Mouse (Mus musculus) liver, postnatal 0 days (tissue): ENCODE results near the gene Erp27. TPM values are rescaled to one million over a fixed set of nuclear protein-coding genes. Genes with fewer than 3 reads are reported as not detected.

Experiments
- ATAC-seq: fragments of 200-750 bp; cut with Nextera tagmentation; 2 replicates; pipeline ENCODE4 v1.8.0; 2017; ENCODE audit warnings: mild to moderate bottlenecking, moderate library complexity
- DNase-seq: peaks from one replicate; pipeline ENCODE4 v3.0.0-alpha.2; 2016
- H3K27ac ChIP-seq: fragments of 300-500 bp; sonication (generic); 2 replicates; pipeline ENCODE4 v1.5.1; 2014; ENCODE audit warnings: antibody characterized with exemption, moderate library complexity, mild to moderate bottlenecking, low read depth
- H3K27me3 ChIP-seq: fragments of 300-500 bp; sonication (generic); 2 replicates; pipeline ENCODE4 v1.6.1; 2014; ENCODE audit warnings: low read length, control low read depth, mixed read lengths; ENCODE audit not compliant: insufficient read depth
- H3K36me3 ChIP-seq: fragments of 300-500 bp; sonication (generic); replicated peaks from 2 replicates; pipeline ENCODE4 v1.6.1; 2014; ENCODE audit warnings: mild to moderate bottlenecking, control low read depth, low read length, moderate library complexity, mixed read lengths; ENCODE audit not compliant: insufficient read depth
- H3K4me1 ChIP-seq: fragments of 300-500 bp; sonication (generic); 2 replicates; pipeline ENCODE4 v1.6.1; 2014; ENCODE audit warnings: antibody characterized with exemption, mild to moderate bottlenecking, control low read depth; ENCODE audit not compliant: insufficient read depth
- H3K4me2 ChIP-seq: fragments of 300-500 bp; sonication (generic); 2 replicates; pipeline ENCODE4 v1.6.1; 2014; ENCODE audit warnings: low read depth, mild to moderate bottlenecking, low read length, moderate library complexity, mixed read lengths
- H3K4me3 ChIP-seq: fragments of 300-500 bp; sonication (generic); 2 replicates; pipeline ENCODE4 v1.5.1; 2014; ENCODE audit warnings: low read depth, low read length
- H3K9ac ChIP-seq: fragments of 300-500 bp; sonication (generic); replicated peaks from 2 replicates; pipeline ENCODE4 v1.6.1; 2014; ENCODE audit warnings: mild to moderate bottlenecking, moderate library complexity
- H3K9me3 ChIP-seq: fragments of 300-500 bp; sonication (generic); 2 replicates; pipeline ENCODE4 v1.6.1; 2016; ENCODE audit warnings: mild to moderate bottlenecking, control low read depth, low read length, mixed read lengths
- CTCF ChIP-seq: sonication (generic); IDR thresholded peaks from 2 replicates; pipeline ENCODE4 v1.5.1; 2016; ENCODE audit warnings: antibody characterized with exemption, low read depth
- EP300 ChIP-seq: IDR thresholded peaks from 2 replicates; pipeline ENCODE4 v1.6.1; 2016; ENCODE audit warnings: antibody characterized with exemption, low read depth, mild to moderate bottlenecking
- WGBS: fragments of 180-500 bp; shearing (Covaris S2); extraction: QIAGEN DNeasy Blood & Tissue Kit; methylation state at CpG from one replicate; pipeline ENCODE4 v1.1.7; 2014; ENCODE audit not compliant: insufficient replicate concordance; 5-methylcytosine and 5-hydroxymethylcytosine counted together
- polyA plus RNA-seq: library from polyadenylated mRNA; unstranded; fragments of >200 nt; fragmentation: Nextera tagmentation; extraction: Ambion mirVana; gene quantifications from 2 replicates; pipeline ENCODE4 v1.2.1, GENCODE M21; 2015

Gene Erp27
- polyA plus RNA-seq, 1 experiment from 2014 or later = 0.42 TPM

- Histone ChIP-seq H3K27me3 (no peaks in the 10 kb centered on the region), H3K27ac (no peak overlapping the region), H3K4me2 (no peak overlapping the region; the same call in 1 of the 2 replicates), H3K4me1 (peaks cover 13% of the 10 kb centered on the region), H3K4me3 (no peak overlapping the region), H3K36me3 (peaks cover 28% of the 10 kb centered on the region), H3K9ac (no peak overlapping the region), H3K9me3 (no peaks in the 10 kb centered on the region)
- ATAC-seq = no peak
- 78% methylated on average over 9 of the region's 9 CpGs for WGBS
- TF ChIP-seq CTCF (no peak), EP300 (no peak)
- no peak for DNase-seq
Observed at GRCm38 (mm10) chr6:136936361-136936760, 14.4 kb upstream of the Erp27 start.

- TF ChIP-seq CTCF (no peak), EP300 (no peak)
- peak overlapping the region; percentile 7; the same call in 1 of the 2 replicates for H3K4me2 ChIP-seq
- H3K4me1 ChIP-seq = peaks cover 22% of the 10 kb centered on the region
- H3K9me3 ChIP-seq = no peaks in the 10 kb centered on the region
- no peak for ATAC-seq
- no peak for DNase-seq
- peaks cover 28% of the 10 kb centered on the region for H3K36me3 ChIP-seq
- H3K9ac ChIP-seq = no peak overlapping the region
- WGBS = 46% methylated on average over 3 of the region's 3 CpGs
- H3K27ac ChIP-seq = no peak overlapping the region
- H3K4me3 ChIP-seq = no peak overlapping the region
- no peaks in the 10 kb centered on the region for H3K27me3 ChIP-seq
Observed at GRCm38 (mm10) chr6:136935233-136935632, 13.3 kb upstream of the Erp27 start.

GRCm38 (mm10) chr6:136934068-136934467 lies 12.1 kb upstream of the Erp27 start:
- no peaks in the 10 kb centered on the region for H3K9me3 ChIP-seq
- 60% methylated on average over 7 of the region's 7 CpGs for WGBS
- H3K36me3 ChIP-seq = peaks cover 32% of the 10 kb centered on the region
- no peaks in the 10 kb centered on the region for H3K27me3 ChIP-seq
- TF ChIP-seq CTCF = no peak
- no peak for TF ChIP-seq EP300
- no peak overlapping the region for H3K4me3 ChIP-seq
- H3K4me1 ChIP-seq = peaks cover 19% of the 10 kb centered on the region
- H3K27ac ChIP-seq = no peak overlapping the region
- ATAC-seq (no peak), DNase-seq (no peak)
- no peak overlapping the region for H3K9ac ChIP-seq
- H3K4me2 ChIP-seq = no peak overlapping the region

GRCm38 (mm10) chr6:136931246-136931645 lies 9.3 kb upstream of the Erp27 start:
- Histone ChIP-seq H3K4me2 (peak overlapping the region; percentile 27), H3K27me3 (no peaks in the 10 kb centered on the region), H3K4me3 (no peak overlapping the region), H3K9me3 (no peaks in the 10 kb centered on the region), H3K36me3 (peaks cover 53% of the 10 kb centered on the region), H3K4me1 (peaks cover 15% of the 10 kb centered on the region), H3K9ac (no peak overlapping the region), H3K27ac (peak overlapping the region; percentile 42)
- ATAC-seq (no peak), DNase-seq (no peak)
- no peak for TF ChIP-seq CTCF
- no peak for TF ChIP-seq EP300
- WGBS = 62% methylated on average over 13 of the region's 13 CpGs

- TF ChIP-seq EP300 (peak; percentile 86), CTCF (no peak)
- peak; percentile 82 for DNase-seq
- Histone ChIP-seq H3K36me3 (peaks cover 53% of the 10 kb centered on the region), H3K9me3 (no peaks in the 10 kb centered on the region), H3K27me3 (no peaks in the 10 kb centered on the region), H3K27ac (peak overlapping the region; percentile 42), H3K4me2 (peak overlapping the region; percentile 27), H3K4me1 (peaks cover 15% of the 10 kb centered on the region), H3K9ac (no peak overlapping the region), H3K4me3 (no peak overlapping the region)
- peak; percentile 99 for ATAC-seq
- WGBS = 11% methylated on average over 12 of the region's 12 CpGs
Observed at GRCm38 (mm10) chr6:136930677-136931076, 8.7 kb upstream of the Erp27 start.

- ATAC-seq (no peak), DNase-seq (no peak)
- H3K4me3 ChIP-seq = no peak overlapping the region
- H3K4me1 ChIP-seq = peaks cover 15% of the 10 kb centered on the region
- H3K9me3 ChIP-seq = no peaks in the 10 kb centered on the region
- 81% methylated on average over 1 of the region's 1 CpGs for WGBS
- H3K27ac ChIP-seq = no peak overlapping the region
- H3K4me2 ChIP-seq = no peak overlapping the region
- peaks cover 66% of the 10 kb centered on the region for H3K36me3 ChIP-seq
- H3K9ac ChIP-seq = no peak overlapping the region
- H3K27me3 ChIP-seq = no peaks in the 10 kb centered on the region
- TF ChIP-seq EP300 (no peak), CTCF (no peak)
Observed at GRCm38 (mm10) chr6:136927626-136928025, 5.6 kb upstream of the Erp27 start.

GRCm38 (mm10) chr6:136925049-136925448 lies 3.1 kb upstream of the Erp27 start:
- H3K4me1 ChIP-seq = no peaks in the 10 kb centered on the region
- H3K36me3 ChIP-seq = peaks cover 56% of the 10 kb centered on the region
- no peak overlapping the region for H3K27ac ChIP-seq
- H3K9me3 ChIP-seq = no peaks in the 10 kb centered on the region
- 58% methylated on average over 8 of the region's 8 CpGs for WGBS
- H3K9ac ChIP-seq = no peak overlapping the region
- H3K4me3 ChIP-seq = no peak overlapping the region
- H3K4me2 ChIP-seq = no peak overlapping the region
- no peaks in the 10 kb centered on the region for H3K27me3 ChIP-seq
- DNase-seq (no peak), ATAC-seq (no peak)
- TF ChIP-seq EP300 = no peak
- TF ChIP-seq CTCF = no peak
